Mouse (Mus musculus) urinary bladder, postnatal 4 days (tissue): ENCODE measurements around the gene 1810046K07Rik.
A peak's percentile ranks its signal among the peaks of the same experiment; 100 is the strongest.

Source experiments
- DNase-seq, 2 experiments: peaks; one replicate each; pipeline ENCODE4 v3.0.0; 2021 to 2022; ENCODE audit warnings: low spot score in 2 of 2

The 1810046K07Rik gene

GRCm38 (mm10) chr9:51328731-51329130, at the start of gene 1810046K07Rik:
Gene 1810046K07Rik (minus strand): TSS chr9:51328917.
- no peak for DNase-seq

- no peak for DNase-seq
Observed at GRCm38 (mm10) chr9:51369560-51369959, 40.8 kb upstream of the 1810046K07Rik start.

GRCm38 (mm10) chr9:51367124-51367523, 38.4 kb upstream of the 1810046K07Rik start:
- DNase-seq, result no peak

GRCm38 (mm10) chr9:51364059-51364458, 35.3 kb upstream of the 1810046K07Rik start:
- no peak for DNase-seq

- DNase-seq, result no peak
Observed at GRCm38 (mm10) chr9:51353511-51353910, 24.8 kb upstream of the 1810046K07Rik start.

GRCm38 (mm10) chr9:51352896-51353295, 24.2 kb upstream of the 1810046K07Rik start:
- no peak for DNase-seq

GRCm38 (mm10) chr9:51349422-51349821, 20.7 kb upstream of the 1810046K07Rik start:
- peak in 1 of 2 experiments; percentile 25 for DNase-seq

GRCm38 (mm10) chr9:51345768-51346167, 17.1 kb upstream of the 1810046K07Rik start:
- DNase-seq, result no peak

- peak; percentile 79 to 87 for DNase-seq
Observed at GRCm38 (mm10) chr9:51335294-51336010, 6.7 kb upstream of the 1810046K07Rik start.

- no peak for DNase-seq
Observed at GRCm38 (mm10) chr9:51331449-51332238, 2.9 kb upstream of the 1810046K07Rik start.

- DNase-seq, result no peak
Observed at GRCm38 (mm10) chr9:51327555-51327903, 1.2 kb downstream of the 1810046K07Rik start.

- no peak for DNase-seq
Observed at GRCm38 (mm10) chr9:51326619-51327554, 1.8 kb downstream of the 1810046K07Rik start.

GRCm38 (mm10) chr9:51324406-51325065, 4.2 kb downstream of the 1810046K07Rik start:
- DNase-seq, result no peak

- no peak for DNase-seq
Observed at GRCm38 (mm10) chr9:51320096-51320495, 8.6 kb downstream of the 1810046K07Rik start.

GRCm38 (mm10) chr9:51318246-51318645, 10.5 kb downstream of the 1810046K07Rik start:
- DNase-seq, result no peak

- no peak for DNase-seq
Observed at GRCm38 (mm10) chr9:51317322-51317721, 11.4 kb downstream of the 1810046K07Rik start.

GRCm38 (mm10) chr9:51315402-51316063, 13.2 kb downstream of the 1810046K07Rik start:
- DNase-seq, result no peak

GRCm38 (mm10) chr9:51312554-51313317, 16.0 kb downstream of the 1810046K07Rik start:
- no peak for DNase-seq

- DNase-seq, result no peak
Observed at GRCm38 (mm10) chr9:51310515-51310914, 18.2 kb downstream of the 1810046K07Rik start.

GRCm38 (mm10) chr9:51306351-51306750, 22.4 kb downstream of the 1810046K07Rik start:
- no peak for DNase-seq
